Mouse (Mus musculus) heart, embryonic 12.5 days (tissue): ENCODE results near the gene Plcb4. TPM values are rescaled to one million over a fixed set of nuclear protein-coding genes. Genes with fewer than 3 reads are reported as not detected.
A peak's percentile ranks its signal among the peaks of the same experiment; 100 is the strongest.

Experiments used
- ATAC-seq: fragments of 200-750 bp; cut with Nextera tagmentation; 2 replicates; pipeline ENCODE4 v1.8.0; 2017; ENCODE audit warnings: moderate TSS enrichment, moderate library complexity; ENCODE audit not compliant: insufficient number of reproducible peaks, low FRiP score
- H3K27ac ChIP-seq: fragments of 300-500 bp; sonication (generic); 2 replicates; pipeline ENCODE4 v1.5.1; 2016; ENCODE audit warnings: mild to moderate bottlenecking, moderate library complexity; ENCODE audit not compliant: poor library complexity, severe bottlenecking
- H3K27me3 ChIP-seq: fragments of 300-500 bp; sonication (generic); replicated peaks from 2 replicates; pipeline ENCODE4 v1.6.1; 2016; ENCODE audit warnings: mild to moderate bottlenecking, moderate library complexity
- H3K36me3 ChIP-seq: fragments of 300-500 bp; sonication (generic); 2 replicates; pipeline ENCODE4 v1.6.1; 2016; ENCODE audit warnings: mild to moderate bottlenecking, moderate library complexity
- H3K4me1 ChIP-seq: fragments of 300-500 bp; sonication (generic); replicated peaks from 2 replicates; pipeline ENCODE4 v1.6.1; 2016; ENCODE audit warnings: mild to moderate bottlenecking
- H3K4me2 ChIP-seq: fragments of 300-500 bp; sonication (generic); 2 replicates; pipeline ENCODE4 v1.6.1; 2016; ENCODE audit warnings: mild to moderate bottlenecking, moderate library complexity
- H3K4me3 ChIP-seq: fragments of 300-500 bp; sonication (generic); 2 replicates; pipeline ENCODE4 v1.5.1; 2016; ENCODE audit warnings: mild to moderate bottlenecking
- H3K9ac ChIP-seq: fragments of 300-500 bp; sonication (generic); 2 replicates; pipeline ENCODE4 v1.6.1; 2016; ENCODE audit warnings: mild to moderate bottlenecking, moderate library complexity
- H3K9me3 ChIP-seq: fragments of 300-500 bp; sonication (generic); replicated peaks from 2 replicates; pipeline ENCODE4 v1.6.1; 2016; ENCODE audit warnings: mild to moderate bottlenecking, moderate library complexity
- WGBS: fragments of 180-500 bp; shearing (Covaris S2); methylation state at CpG from one replicate; pipeline ENCODE4 v1.1.7; 2016; 5-methylcytosine and 5-hydroxymethylcytosine counted together
- polyA plus RNA-seq: library from polyadenylated mRNA; unstranded; fragments of >200 nt; fragmentation: Nextera tagmentation; extraction: Ambion mirVana; gene quantifications from 2 replicates; pipeline ENCODE4 v1.2.1, GENCODE M21; 2016

The Plcb4 gene
- polyA plus RNA-seq, result 33.2 and 34.4 TPM in 2 replicates

- under 1% methylated on average over 70 of the region's 71 CpGs for WGBS
- Histone ChIP-seq H3K9me3 (no peaks in the 10 kb centered on the region), H3K27me3 (no peaks in the 10 kb centered on the region)
Measured at GRCm38 (mm10) chr2:135658486-135659390, at the start of gene Plcb4. Plcb4 (plus strand) TSS chr2:135659011.

GRCm38 (mm10) chr2:135614651-135615261 is 44.1 kb upstream of the Plcb4 start:
- H3K27me3 ChIP-seq, result no peaks in the 10 kb centered on the region
- ATAC-seq, result no peak
- H3K27ac ChIP-seq, result no peak overlapping the region
- H3K9me3 ChIP-seq, result no peaks in the 10 kb centered on the region
- no peaks in the 10 kb centered on the region for H3K36me3 ChIP-seq
- H3K4me1 ChIP-seq, result no peaks in the 10 kb centered on the region
- H3K4me2 ChIP-seq, result 0 out of 2 replicates have a peak overlapping the region, but pooled peaks have one; percentile 24
- no peak overlapping the region for H3K9ac ChIP-seq
- H3K4me3 ChIP-seq, result no peak overlapping the region
- 20% methylated on average over 4 of the region's 4 CpGs for WGBS

More at GRCm38 (mm10) chr2:135658486-135659390, at the start of gene Plcb4:
- Histone ChIP-seq H3K27ac (peak within 1 kb of the TSS; percentile 96), H3K36me3 (no peaks in the 10 kb centered on the region), H3K4me1 (0 out of 2 replicates have a peak, but pooled peaks cover 3% of the 10 kb centered on the region), H3K9ac (peak within 1 kb of the TSS; percentile 88), H3K4me3 (peak within 1 kb of the TSS; percentile 88), H3K4me2 (peak within 1 kb of the TSS; percentile 72)
- peak; percentile 89 for ATAC-seq

- no peaks in the 10 kb centered on the region for H3K9me3 ChIP-seq
- no peak overlapping the region for H3K4me3 ChIP-seq
- no peak for ATAC-seq
- H3K27ac ChIP-seq, result no peak overlapping the region
- H3K27me3 ChIP-seq, result no peaks in the 10 kb centered on the region
- H3K36me3 ChIP-seq, result no peaks in the 10 kb centered on the region
- no peak overlapping the region for H3K4me2 ChIP-seq
- H3K9ac ChIP-seq, result no peak overlapping the region
- no peaks in the 10 kb centered on the region for H3K4me1 ChIP-seq
- 52% methylated on average over 1 of the region's 1 CpGs for WGBS
Measured at GRCm38 (mm10) chr2:135616090-135616489, 42.7 kb upstream of the Plcb4 start.

- no peak overlapping the region for H3K4me3 ChIP-seq
- ATAC-seq, result no peak
- H3K27me3 ChIP-seq, result no peaks in the 10 kb centered on the region
- no peaks in the 10 kb centered on the region for H3K4me1 ChIP-seq
- H3K9ac ChIP-seq, result no peak overlapping the region
- no peak overlapping the region for H3K4me2 ChIP-seq
- no peak overlapping the region for H3K27ac ChIP-seq
- H3K9me3 ChIP-seq, result no peaks in the 10 kb centered on the region
- no peaks in the 10 kb centered on the region for H3K36me3 ChIP-seq
Measured at GRCm38 (mm10) chr2:135618551-135618950, 40.3 kb upstream of the Plcb4 start.

GRCm38 (mm10) chr2:135619956-135620355 is 38.9 kb upstream of the Plcb4 start:
- H3K27ac ChIP-seq, result no peak overlapping the region
- H3K9ac ChIP-seq, result no peak overlapping the region
- no peak for ATAC-seq
- H3K9me3 ChIP-seq, result no peaks in the 10 kb centered on the region
- no peaks in the 10 kb centered on the region for H3K36me3 ChIP-seq
- WGBS, result 61% methylated on average over 2 of the region's 2 CpGs
- H3K4me3 ChIP-seq, result no peak overlapping the region
- no peaks in the 10 kb centered on the region for H3K4me1 ChIP-seq
- H3K27me3 ChIP-seq, result no peaks in the 10 kb centered on the region
- no peak overlapping the region for H3K4me2 ChIP-seq

GRCm38 (mm10) chr2:135627821-135628220 is 31.0 kb upstream of the Plcb4 start:
- WGBS, result 71% methylated on average over 2 of the region's 2 CpGs
- H3K36me3 ChIP-seq, result no peaks in the 10 kb centered on the region
- H3K9ac ChIP-seq, result no peak overlapping the region
- no peaks in the 10 kb centered on the region for H3K9me3 ChIP-seq
- no peak overlapping the region for H3K27ac ChIP-seq
- H3K4me1 ChIP-seq, result no peaks in the 10 kb centered on the region
- no peak for ATAC-seq
- no peak overlapping the region for H3K4me3 ChIP-seq
- H3K4me2 ChIP-seq, result no peak overlapping the region
- no peaks in the 10 kb centered on the region for H3K27me3 ChIP-seq

GRCm38 (mm10) chr2:135637227-135637626 is 21.6 kb upstream of the Plcb4 start:
- 60% methylated on average over 2 of the region's 2 CpGs for WGBS

GRCm38 (mm10) chr2:135641002-135641401 is 17.8 kb upstream of the Plcb4 start:
- ATAC-seq, result no peak
- H3K4me3 ChIP-seq, result no peak overlapping the region
- H3K27ac ChIP-seq, result no peak overlapping the region
- H3K9me3 ChIP-seq, result peaks cover 5% of the 10 kb centered on the region; the same call in 1 of the 2 replicates
- WGBS, result 90% methylated on average over 1 of the region's 1 CpGs
- no peak overlapping the region for H3K4me2 ChIP-seq
- no peaks in the 10 kb centered on the region for H3K36me3 ChIP-seq
- H3K9ac ChIP-seq, result no peak overlapping the region
- no peaks in the 10 kb centered on the region for H3K27me3 ChIP-seq
- no peaks in the 10 kb centered on the region for H3K4me1 ChIP-seq

More at GRCm38 (mm10) chr2:135637227-135637626, 21.6 kb upstream of the Plcb4 start:
- H3K4me1 ChIP-seq, result no peaks in the 10 kb centered on the region
- no peak overlapping the region for H3K4me2 ChIP-seq
- no peak overlapping the region for H3K4me3 ChIP-seq
- H3K27me3 ChIP-seq, result no peaks in the 10 kb centered on the region
- no peak overlapping the region for H3K9ac ChIP-seq
- no peak for ATAC-seq
- no peaks in the 10 kb centered on the region for H3K9me3 ChIP-seq
- no peaks in the 10 kb centered on the region for H3K36me3 ChIP-seq
- H3K27ac ChIP-seq, result no peak overlapping the region

- no peak overlapping the region for H3K9ac ChIP-seq
- H3K4me2 ChIP-seq, result no peak overlapping the region
- no peaks in the 10 kb centered on the region for H3K27me3 ChIP-seq
- H3K4me1 ChIP-seq, result no peaks in the 10 kb centered on the region
- H3K9me3 ChIP-seq, result peaks cover 5% of the 10 kb centered on the region; the same call in 1 of the 2 replicates
- no peak overlapping the region for H3K4me3 ChIP-seq
- no peak for ATAC-seq
- WGBS, result 82% methylated on average over 2 of the region's 2 CpGs
- no peak overlapping the region for H3K27ac ChIP-seq
- H3K36me3 ChIP-seq, result no peaks in the 10 kb centered on the region
Measured at GRCm38 (mm10) chr2:135641636-135642035, 17.2 kb upstream of the Plcb4 start.

- H3K4me2 ChIP-seq, result no peak overlapping the region
- no peak overlapping the region for H3K27ac ChIP-seq
- ATAC-seq, result no peak
- H3K27me3 ChIP-seq, result no peaks in the 10 kb centered on the region
- no peaks in the 10 kb centered on the region for H3K4me1 ChIP-seq
- H3K9me3 ChIP-seq, result peaks cover 5% of the 10 kb centered on the region; the same call in 1 of the 2 replicates
- no peak overlapping the region for H3K4me3 ChIP-seq
- WGBS, result 78% methylated on average over 3 of the region's 3 CpGs
- no peak overlapping the region for H3K9ac ChIP-seq
- H3K36me3 ChIP-seq, result no peaks in the 10 kb centered on the region
Measured at GRCm38 (mm10) chr2:135646226-135646625, 12.6 kb upstream of the Plcb4 start.

GRCm38 (mm10) chr2:135646654-135647053 is 12.2 kb upstream of the Plcb4 start:
- 83% methylated on average over 6 of the region's 6 CpGs for WGBS

More at GRCm38 (mm10) chr2:135646654-135647053, 12.2 kb upstream of the Plcb4 start:
- Histone ChIP-seq H3K27me3 (no peaks in the 10 kb centered on the region), H3K9me3 (peaks cover 5% of the 10 kb centered on the region; the same call in 1 of the 2 replicates), H3K36me3 (no peaks in the 10 kb centered on the region), H3K9ac (no peak overlapping the region), H3K4me3 (no peak overlapping the region), H3K4me1 (no peaks in the 10 kb centered on the region), H3K27ac (no peak overlapping the region), H3K4me2 (no peak overlapping the region)
- no peak for ATAC-seq
